Mouse (Mus musculus) MEL (cell line): ENCODE measurements at regions not wholly inside any gene's neighbourhood (a gene's known extent, or its start where the extent isn't known, plus 50 kb on each side); places are given as distances from the start of the nearest gene placed in this dataset.

Experiments
- CTCF ChIP-seq, 3 experiments: IDR thresholded peaks in 2 of 3; conservative IDR thresholded peaks in 1 of 3; 2 replicates each; pipeline ENCODE4 v1.5.1; 2011 to 2012; ENCODE audit warnings: low read length in 3 of 3, low read depth in 2 of 3, mild to moderate bottlenecking in 2 of 3, improper control_type of control experiment in 1 of 3, inconsistent platforms in 1 of 3, mixed read lengths in 1 of 3, moderate library complexity in 1 of 3; ENCODE audit not compliant: control insufficient read depth in 1 of 3, insufficient read depth in 1 of 3, poor library complexity in 1 of 3, severe bottlenecking in 1 of 3
- GATA1 ChIP-seq: IDR thresholded peaks from 2 replicates; pipeline ENCODE4 v1.6.1; 2011; ENCODE audit warnings: low read depth, low read length, improper control_type of control experiment
- NELFE ChIP-seq: IDR thresholded peaks from 2 replicates; pipeline ENCODE4 v1.6.1; 2011; ENCODE audit warnings: low read depth, low read length, improper control_type of control experiment
- POLR2A ChIP-seq, 2 experiments: IDR thresholded peaks; 2 replicates each; pipeline ENCODE4 v1.6.1; 2011 to 2012; ENCODE audit warnings: low read length in 2 of 2, mild to moderate bottlenecking in 2 of 2, control low read depth in 1 of 2, improper control_type of control experiment in 1 of 2, low read depth in 1 of 2, moderate library complexity in 1 of 2; ENCODE audit not compliant: control insufficient read depth in 1 of 2, insufficient read depth in 1 of 2, poor library complexity in 1 of 2

DNA sequence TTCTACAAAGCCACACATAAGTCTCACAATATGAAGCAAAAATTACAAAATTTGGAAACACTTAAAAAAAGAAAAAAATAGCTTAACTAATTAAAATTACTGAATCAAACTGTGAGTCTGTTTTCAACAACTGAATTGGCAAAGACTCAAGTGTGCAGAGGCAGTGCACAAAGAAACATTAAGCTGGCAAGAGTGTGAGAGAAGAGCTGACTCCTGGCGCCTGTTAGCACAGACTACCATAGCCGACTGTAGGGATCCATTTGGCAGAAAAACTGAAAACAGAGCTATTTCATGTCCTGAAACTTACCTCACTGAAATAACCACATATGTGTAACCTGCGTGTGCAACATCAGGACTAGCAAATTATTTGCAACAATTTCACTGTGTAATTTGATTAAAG is 746.4 kb upstream of the Cypt12 start:
- no peak for TF ChIP-seq GATA1
- no peak for TF ChIP-seq NELFE
- TF ChIP-seq POLR2A (IDR thresholded peaks at IDR 0.05; ENCODE audit: control insufficient read depth in 1 of 2, insufficient read depth in 1 of 2, low read depth in 1 of 2, low read length in 2 of 2, poor library complexity in 1 of 2): no peak
- no peak for TF ChIP-seq CTCF (IDR thresholded peaks at IDR 0.05 in 2 of 3, conservative IDR thresholded peaks at IDR 0.05 in 1 of 3; ENCODE audit: control insufficient read depth in 1 of 3, insufficient read depth in 1 of 3, low read depth in 2 of 3, low read length in 3 of 3, poor library complexity in 1 of 3, severe bottlenecking in 1 of 3)
